ENCODE assay signal across 18 mouse cellular contexts in the genomic region with DNA sequence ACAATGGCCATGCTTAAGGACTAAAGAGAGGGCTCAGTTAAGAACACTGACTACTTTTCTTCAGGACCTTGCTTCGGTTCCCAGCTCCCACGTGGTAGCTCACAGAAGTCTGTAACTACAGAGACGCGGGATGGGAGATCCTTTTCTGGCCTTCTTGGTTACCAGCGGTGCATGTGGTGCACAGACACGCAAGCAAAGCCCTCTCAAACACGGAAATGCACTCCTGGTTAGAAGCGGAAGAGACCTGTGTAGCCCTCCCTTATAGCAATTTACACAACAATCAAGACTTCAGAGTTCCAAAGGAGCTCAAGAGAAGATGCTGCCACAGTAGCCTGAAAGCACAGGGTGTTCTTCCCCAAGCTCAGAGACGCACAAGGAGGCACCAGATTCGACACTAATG.
DNase-seq lines count a peak whose midpoint lies in the region; ATAC-seq and TF ChIP-seq lines count a peak whose summit lies in the region.
"Had no signal": no experiment of that assay in that cellular context is flagged by ENCODE, and none has a peak within 500 bp of the region (broad histone marks: within the 10 kb centered on the region; RNA-seq: fewer than 3 reads in every experiment).

No protein-coding gene starts in this region.

- H3K4me1 ChIP-seq in ES-E14 (ENCODE audit: control insufficient read depth in 2 of 2, insufficient read depth in 2 of 2, low read length in 2 of 2, poor library complexity in 1 of 2), result peaks cover 3 to 6% of the 10 kb centered on the region in 2 experiments; a peak in 1 of 4 replicates
- H3K4me1 ChIP-seq: embryonic facial prominence, embryonic 10.5 days; embryonic facial prominence, embryonic 12.5 days; forebrain, embryonic 13.5 days; forebrain, embryonic 15.5 days had no signal

- no peak overlapping the region for H3K9ac ChIP-seq in ES-E14 (ENCODE audit: insufficient read depth, low read depth, low read length, poor library complexity, severe bottlenecking)
- H3K9ac ChIP-seq: embryonic facial prominence, embryonic 12.5 days; forebrain, embryonic 13.5 days; forebrain, embryonic 15.5 days; forebrain, postnatal 0 days had no signal

- no peak overlapping the region for H3K4me3 ChIP-seq in ES-E14 (ENCODE audit: insufficient read depth in 1 of 2, low read depth in 1 of 2, low read length in 2 of 2, poor library complexity in 1 of 2, severe bottlenecking in 1 of 2)
- H3K4me3 ChIP-seq: embryonic facial prominence, embryonic 10.5 days; embryonic facial prominence, embryonic 12.5 days; forebrain, embryonic 13.5 days; forebrain, embryonic 15.5 days had no signal

- ATAC-seq in megakaryocyte-erythroid progenitor cell, adult 5-6 weeks (replicated peaks; ENCODE audit: low FRiP score, low TSS enrichment, poor library complexity, severe bottlenecking), result no peak
- ATAC-seq: forebrain, embryonic 13.5 days; forebrain, embryonic 15.5 days; forebrain, postnatal 0 days had no signal

- no peaks in the 10 kb centered on the region for H3K9me3 ChIP-seq in ES-E14 (ENCODE audit: control insufficient read depth, insufficient read depth, low read depth, low read length)
- H3K9me3 ChIP-seq: embryonic facial prominence, embryonic 10.5 days; embryonic facial prominence, embryonic 12.5 days; forebrain, embryonic 13.5 days; forebrain, embryonic 15.5 days had no signal

- in situ Hi-C loops in ES-E14 (cut with MboI; ENCODE audit: low sequenced_read_pairs in 2 of 2, unreplicated experiment in 2 of 2), result no loop called here

- no peaks in the 10 kb centered on the region for H3K36me3 ChIP-seq in ES-E14 (ENCODE audit: control insufficient read depth, insufficient read depth, low read length, poor library complexity, severe bottlenecking)
- H3K36me3 ChIP-seq: embryonic facial prominence, embryonic 10.5 days; embryonic facial prominence, embryonic 12.5 days; forebrain, embryonic 15.5 days had no signal

- DNase-seq in ES-CJ7 (ENCODE audit: low read depth, low spot score) (peak; percentile 76), ES-E14 (ENCODE audit: low read depth, low spot score) (peak; percentile 30), ZHBTc4 (ENCODE audit: low read depth, low spot score) (peak; percentile 78)
- no peak for DNase-seq in cerebellum, adult 8-10 months
- DNase-seq: adrenal gland, adult 2 months; adrenal gland, postnatal 10 days; adrenal gland, postnatal 25 days; cerebellum, adult 11 months; cerebellum, adult 18-20 months; cerebellum, adult 9-10 months; cerebellum, postnatal 10 days; cerebellum, postnatal 25 days; forebrain, postnatal 0 days had no signal

- no peak overlapping the region for H3K27ac ChIP-seq in ES-E14 (ENCODE audit: insufficient read depth, low read depth, low read length, poor library complexity, severe bottlenecking)
- H3K27ac ChIP-seq: embryonic facial prominence, embryonic 10.5 days; embryonic facial prominence, embryonic 12.5 days; forebrain, embryonic 13.5 days; forebrain, embryonic 15.5 days had no signal

TF ChIP-seq in ES-E14, 5 proteins besides CTCF, POLR2A, EP300 and RAD21:
- TF ChIP-seq ZNF384 (IDR thresholded peaks at IDR 0.05; ENCODE audit: low read depth, low read length) (no peak), ZC3H11A (IDR thresholded peaks at IDR 0.05; ENCODE audit: borderline replicate concordance, low read depth, low read length) (no peak), CHD2 (IDR thresholded peaks at IDR 0.05; ENCODE audit: low read depth, low read length) (no peak), MAFK (IDR thresholded peaks at IDR 0.05; ENCODE audit: insufficient read depth, low read depth, low read length) (no peak), HCFC1 (IDR thresholded peaks at IDR 0.05; ENCODE audit: borderline replicate concordance, insufficient read depth, low read length) (no peak)
